Mouse (Mus musculus): ENCODE data around the gene Ptprg.
A peak's percentile ranks its signal among the peaks of the same experiment; 100 is the strongest.
"Not testable (repeated sequence)": the region's sequence is repeated elsewhere in the genome, so short reads cannot be mapped to it uniquely, and the experiment has no call there.

The Ptprg gene

DNA sequence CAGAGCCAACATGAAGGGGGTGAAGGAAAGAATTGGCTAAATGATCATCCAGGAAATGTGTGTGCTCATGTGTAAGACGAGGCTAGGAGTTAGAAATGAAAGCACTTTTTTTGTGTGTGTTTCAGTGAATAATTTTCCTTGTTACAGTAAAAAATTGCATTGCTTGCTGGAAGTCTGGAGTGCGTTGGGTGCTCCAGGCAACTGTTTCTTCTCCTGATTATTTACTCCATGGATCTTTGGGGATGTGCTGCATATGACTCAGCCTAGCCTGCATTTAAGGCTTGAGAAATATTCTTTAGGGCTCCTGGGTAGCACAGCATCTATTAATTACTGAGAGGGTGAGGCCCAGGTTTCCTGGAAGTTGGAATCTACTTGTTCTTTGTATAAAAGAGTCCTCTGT lies 435.6 kb downstream of the Ptprg start:
- DNase-seq = no peak

DNA sequence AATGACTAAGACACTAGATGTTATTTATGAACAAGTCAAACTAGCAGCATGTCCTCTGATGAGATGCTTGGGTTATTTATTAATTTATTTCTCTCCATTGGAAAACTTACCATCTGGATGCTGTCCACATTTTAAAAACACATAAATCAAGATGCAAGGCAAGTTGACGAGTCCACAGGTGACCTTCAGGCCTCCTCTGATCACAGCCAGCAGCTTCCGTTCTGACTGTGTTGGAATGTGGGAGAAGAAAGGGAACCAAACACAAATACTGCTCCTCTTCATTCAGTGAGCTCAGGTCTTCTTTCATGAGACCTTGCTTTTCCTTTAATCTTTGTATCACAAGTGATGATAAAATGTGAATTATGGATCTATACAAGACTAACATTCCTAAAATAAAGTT lies 437.8 kb downstream of the Ptprg start:
- DNase-seq = no peak

DNA sequence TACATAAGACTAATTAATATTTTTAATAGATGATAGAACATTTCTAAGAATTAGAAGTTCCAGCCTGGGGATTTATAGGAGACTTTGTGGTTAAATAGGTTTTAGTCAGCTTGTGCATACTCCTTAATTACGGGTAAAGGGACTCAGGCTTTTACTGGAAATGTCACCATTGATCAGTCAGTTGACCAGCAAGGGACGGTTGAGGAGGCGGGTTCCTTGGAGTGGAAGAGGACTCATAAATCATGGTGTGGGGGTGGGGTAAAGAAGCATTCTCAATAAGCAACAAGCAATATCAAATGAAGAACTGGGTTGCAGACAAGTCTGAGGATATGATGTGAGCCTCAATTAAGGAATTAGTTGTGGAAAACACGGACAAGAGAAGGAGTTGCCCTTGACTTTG lies 438.8 kb downstream of the Ptprg start:
- DNase-seq = no peak

DNA sequence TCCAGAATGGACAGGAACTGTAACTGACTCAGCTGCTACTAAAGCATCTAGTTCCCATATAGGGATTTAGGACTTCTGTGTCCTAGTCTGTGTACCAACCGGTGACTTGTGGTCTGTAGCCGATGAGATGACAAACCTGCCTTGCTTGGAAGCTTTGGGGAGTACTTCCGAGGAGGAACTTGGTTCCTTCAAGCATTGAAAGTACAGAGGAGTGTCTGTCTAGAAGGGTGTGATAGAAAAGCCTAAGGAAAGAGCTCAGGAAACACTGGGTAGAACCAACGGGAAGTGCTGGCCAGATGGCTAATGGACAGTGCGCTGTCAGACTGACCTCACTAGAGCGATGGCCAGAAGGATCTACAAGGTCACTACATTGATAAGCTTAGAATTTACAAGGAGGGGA lies 439.2 kb downstream of the Ptprg start:
- DNase-seq = no peak

DNA sequence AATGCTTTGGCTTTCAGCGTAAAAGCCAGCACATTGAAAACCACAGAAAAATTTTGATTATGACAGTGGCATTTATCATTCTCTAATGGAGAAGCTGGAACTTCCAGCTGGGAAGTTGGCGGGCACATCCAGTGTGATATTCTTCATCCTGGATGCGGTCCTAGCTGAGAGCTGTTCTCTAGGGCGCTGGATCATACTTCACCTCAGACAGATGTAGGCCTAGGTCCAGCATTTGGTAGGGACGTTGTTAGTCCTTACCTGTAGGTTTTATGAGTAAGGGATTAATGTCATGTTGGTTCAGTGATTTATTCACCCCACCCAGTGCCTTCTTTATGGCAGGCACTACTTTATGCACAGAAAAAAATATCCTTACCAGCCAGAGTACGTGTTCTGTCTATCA lies 444.2 kb downstream of the Ptprg start:
- DNase-seq = peak in 1 of 2 experiments; percentile 24

DNA sequence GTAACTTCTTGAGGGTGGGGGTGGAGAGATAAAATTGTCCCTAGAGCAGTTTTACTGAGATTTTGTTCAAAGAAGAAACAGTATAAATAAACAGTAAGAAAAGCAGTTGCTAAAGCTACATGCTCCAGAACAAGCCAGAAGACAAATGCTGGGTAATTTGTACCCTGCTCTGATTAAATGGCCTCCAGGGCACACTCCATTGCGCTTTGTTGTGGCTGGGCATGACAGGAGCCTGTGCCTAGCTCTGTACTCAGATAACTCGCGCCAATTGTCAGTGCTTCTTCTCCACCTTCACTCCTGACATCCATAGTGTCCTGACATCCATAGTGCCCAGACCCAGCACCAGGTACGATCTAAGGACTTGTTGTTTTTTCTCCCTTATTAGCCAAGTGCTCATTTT lies 445.1 kb downstream of the Ptprg start:
- no peak for DNase-seq

DNA sequence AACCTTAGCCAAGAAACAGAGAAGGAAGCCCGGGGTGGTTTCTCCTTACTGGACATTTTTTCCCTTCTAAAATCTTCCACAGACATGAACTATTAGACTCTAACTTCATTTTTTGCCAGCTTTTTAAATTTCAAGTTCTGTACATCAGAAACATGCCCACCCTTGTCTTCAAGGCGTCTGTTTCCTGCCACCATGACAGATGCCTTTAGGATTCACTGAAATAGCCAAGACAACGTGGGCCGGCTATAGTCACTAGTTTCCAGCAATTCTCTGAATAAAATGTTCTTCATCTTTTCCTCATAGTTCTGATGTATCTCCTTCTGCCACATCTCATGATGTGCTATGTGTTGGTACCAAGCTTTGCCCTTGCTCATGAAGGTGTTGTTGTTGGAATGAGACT lies 450.7 kb downstream of the Ptprg start:
- DNase-seq = no peak

DNA sequence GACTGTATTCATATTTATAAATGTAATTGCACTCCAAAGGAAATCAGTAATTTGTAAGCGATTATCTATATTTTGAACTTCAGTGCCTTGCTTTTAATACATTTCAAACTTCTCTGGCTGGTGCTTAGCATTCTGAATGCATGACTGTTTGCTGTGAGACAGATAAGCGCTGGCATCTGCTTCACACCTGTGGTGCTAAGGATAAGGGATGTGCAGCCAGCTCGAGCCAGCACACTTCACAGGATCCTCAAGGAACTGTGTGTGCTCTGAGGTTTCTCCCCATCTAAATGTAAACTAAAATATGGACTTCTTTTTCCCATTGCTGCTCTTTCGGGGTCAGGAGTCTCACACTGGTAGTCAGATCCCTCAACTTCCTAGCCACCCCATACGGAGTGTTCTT lies 458.4 kb downstream of the Ptprg start:
- DNase-seq = no peak

DNA sequence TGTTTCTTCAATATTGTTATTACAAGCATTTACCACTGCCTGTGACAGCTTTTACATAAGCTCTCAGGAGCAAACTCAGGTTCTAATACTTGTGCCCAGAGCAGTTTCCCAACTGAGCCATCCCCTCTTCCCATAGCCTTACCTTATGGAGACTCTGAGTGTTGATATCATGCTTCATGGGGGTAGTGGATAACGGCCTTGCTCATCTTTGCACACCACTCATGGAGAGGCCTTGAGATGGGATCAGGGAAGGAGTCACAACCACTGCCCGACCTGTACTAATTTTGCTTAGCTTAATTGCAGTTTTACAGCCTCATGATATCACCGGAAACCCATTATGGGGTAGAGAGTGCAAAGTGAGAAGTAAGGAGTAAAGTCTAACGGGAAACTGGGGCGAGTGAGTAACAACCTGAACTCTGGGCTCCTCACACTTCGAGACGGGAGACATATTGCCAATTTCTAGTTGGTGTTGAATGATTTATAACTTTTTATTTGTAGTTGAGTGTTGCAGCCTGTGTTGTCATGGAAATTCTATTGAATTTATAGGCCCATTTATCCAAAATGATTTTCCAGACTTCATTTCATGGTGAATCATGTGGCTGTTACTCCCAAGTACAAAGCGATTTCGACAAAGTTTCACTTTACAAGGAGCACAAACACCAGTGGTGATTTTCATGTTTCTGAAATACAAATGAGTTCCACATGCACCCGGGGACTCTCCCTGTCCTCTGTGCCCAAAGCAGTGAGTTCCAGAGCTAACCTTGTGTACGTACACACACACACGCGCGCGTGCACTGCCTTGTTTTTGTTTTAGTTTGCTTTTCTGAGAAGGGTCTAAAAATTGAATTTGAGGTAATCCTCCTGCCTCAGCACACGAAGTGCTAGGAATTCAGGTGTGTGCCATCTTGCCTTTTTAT lies 472.7 kb downstream of the Ptprg start:
- no peak for DNase-seq

DNA sequence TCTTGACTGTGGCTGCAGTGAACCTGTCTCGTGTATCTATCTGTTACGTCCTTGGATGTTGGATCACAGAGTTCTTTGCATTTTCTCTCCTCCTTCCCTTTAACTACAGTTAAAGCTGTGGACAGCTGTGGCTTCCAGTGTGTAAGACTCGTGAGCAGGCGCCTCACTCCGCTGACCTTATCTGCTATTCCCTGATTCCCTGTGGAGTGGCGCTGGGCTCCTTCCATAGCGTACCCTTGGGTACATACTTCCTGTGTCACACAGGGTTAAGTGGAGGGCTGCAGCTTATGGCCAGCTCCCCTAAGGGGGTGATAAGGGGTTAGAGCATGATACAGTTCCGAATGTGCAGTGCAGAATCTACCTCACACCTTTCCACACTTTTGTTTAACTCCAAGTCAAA lies 473.9 kb downstream of the Ptprg start:
- no peak for DNase-seq

DNA sequence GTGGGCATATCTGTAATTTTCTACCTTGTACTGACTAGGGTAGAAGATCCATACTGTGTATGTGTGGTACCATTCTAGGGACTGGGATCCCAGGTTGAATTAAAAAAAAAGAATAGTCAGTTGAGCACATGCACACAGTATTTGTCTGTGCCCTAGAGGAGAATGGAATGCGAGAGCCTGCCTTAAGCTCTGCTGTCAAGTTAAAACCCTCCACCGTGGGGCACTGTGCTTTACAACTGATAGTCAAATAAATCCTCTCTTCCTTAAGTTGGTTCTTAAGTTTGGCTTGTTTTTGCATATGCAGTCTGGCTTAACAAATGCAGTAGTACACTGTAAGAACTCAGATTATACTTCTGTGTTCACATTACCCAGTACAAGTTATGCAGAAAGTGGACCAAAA lies 476.6 kb downstream of the Ptprg start:
- peak; percentile 11 to 13 for DNase-seq

DNA sequence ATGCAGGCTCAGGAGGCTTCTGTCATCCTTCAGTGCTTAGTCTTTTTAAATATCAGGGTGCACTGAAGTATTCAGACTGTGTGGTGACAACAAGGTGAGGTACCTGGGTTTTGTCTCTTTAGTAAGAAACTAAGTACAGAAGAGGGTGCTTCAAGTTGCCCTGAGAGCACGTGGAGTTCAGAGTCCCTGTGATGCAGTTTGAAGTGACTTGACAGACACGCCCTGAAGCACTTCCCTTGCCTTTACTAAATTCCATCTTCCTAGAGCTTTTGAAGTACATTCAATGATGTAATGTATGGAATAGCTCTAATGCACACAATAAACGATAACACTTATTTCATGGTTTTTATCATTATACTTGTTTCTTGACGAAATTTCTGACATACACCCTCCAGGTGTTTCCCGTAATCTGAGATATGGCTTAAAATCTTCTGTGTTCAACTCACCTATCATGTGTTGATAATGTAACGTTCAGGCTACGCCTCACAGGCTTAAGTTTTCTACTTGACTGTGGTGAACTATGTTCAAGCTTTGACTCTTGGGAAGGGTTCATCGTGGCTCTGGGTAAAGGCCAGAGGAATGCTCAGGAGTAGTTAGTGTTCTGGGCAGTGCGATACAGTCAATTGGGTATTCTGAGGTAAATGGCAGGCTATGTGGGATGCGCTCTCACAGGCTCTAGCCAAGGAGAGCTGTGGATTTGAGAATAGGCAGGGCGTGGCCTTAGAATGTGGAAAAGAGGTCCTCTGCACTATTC lies 483.4 kb downstream of the Ptprg start:
- no peak for DNase-seq

DNA sequence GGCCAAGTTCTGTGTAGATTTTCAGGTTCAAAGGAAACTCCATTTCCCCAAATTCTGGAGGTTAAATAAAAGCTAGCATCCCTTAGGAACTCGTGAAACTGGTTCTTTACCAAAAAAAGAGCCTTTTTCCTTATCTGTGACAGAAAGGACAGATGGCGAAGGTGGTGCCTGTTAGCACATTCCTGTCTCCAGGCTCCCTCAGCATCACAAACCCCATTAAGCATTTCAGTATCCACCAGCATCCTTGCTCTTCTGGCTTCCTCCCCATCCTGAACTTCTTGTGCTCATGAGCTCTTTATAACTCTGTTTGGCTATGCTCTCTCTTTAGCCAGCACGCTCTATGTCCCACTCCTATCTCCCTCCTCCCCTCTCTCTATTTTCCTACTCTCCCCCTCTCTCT lies 486.4 kb downstream of the Ptprg start:
- no peak for DNase-seq

DNA sequence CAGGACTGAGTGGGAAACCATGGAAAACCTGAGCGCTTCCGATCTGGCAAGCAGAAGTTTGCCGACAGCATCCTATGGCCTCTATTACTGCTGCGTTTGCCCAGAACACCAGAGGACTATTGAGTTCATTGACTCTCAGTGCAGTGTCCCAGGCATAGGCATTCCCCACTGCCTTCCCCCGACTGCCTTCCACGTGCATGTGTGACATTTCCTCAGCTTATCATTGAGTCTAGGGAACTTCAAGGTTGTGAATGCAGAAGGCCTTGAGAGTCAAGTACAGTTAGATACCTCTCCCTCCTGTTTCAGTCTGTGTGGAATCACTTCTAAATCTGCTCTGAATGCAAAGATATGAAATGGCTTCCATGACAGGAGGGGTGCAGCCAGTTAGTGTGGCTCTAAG lies 488.2 kb downstream of the Ptprg start:
- no peak for DNase-seq

DNA sequence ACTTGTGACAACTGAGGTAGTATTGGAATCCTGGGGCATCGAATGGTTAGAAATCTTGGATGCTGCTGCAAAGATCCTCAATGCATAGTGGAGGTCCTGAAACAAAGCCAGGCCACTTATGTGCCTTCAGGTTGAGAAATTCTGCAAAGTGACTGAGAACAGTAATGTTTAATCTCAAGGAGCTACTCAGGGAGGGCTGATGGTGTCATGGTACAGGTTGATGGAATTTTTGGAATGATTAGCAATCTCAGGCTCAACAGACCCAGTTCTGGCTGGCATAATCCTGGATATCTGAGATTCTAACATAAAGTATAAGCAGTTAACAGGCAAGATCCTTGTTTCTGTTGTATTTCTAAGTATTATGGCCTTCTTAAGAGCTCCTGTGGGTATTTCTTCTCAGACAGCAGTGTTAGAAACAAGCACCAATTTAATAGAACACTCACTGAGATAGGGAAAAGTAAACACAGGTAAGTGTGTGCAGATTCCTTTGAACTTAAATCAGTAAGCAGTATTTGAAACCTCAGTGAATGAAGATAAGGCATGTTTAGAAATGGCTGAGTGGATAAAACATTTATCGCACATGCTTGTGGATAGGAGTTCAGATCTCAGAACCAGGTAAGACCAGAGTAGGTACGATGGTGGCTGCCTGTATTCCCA lies 493.0 kb downstream of the Ptprg start:
- DNase-seq = no peak

DNA sequence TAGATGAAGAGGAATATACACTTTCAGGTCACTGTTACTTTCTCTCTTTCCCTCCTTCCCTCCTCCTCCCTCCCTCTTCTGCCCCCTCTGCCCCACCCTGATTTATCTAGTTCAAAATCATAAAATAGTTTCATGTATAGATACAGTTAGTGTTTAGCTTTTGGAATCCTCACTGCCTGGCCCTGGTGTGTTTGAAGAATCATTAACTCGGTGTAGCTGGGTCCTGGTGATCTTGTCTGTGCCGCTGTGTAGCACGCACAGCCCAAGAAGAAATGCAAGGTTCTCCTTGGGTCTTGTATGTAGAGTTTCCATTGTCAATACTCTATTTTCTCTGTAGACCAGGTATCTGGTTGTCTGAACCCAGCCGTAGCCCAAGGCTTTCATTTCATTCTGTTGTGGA lies 494.3 kb downstream of the Ptprg start:
- DNase-seq = no peak

DNA sequence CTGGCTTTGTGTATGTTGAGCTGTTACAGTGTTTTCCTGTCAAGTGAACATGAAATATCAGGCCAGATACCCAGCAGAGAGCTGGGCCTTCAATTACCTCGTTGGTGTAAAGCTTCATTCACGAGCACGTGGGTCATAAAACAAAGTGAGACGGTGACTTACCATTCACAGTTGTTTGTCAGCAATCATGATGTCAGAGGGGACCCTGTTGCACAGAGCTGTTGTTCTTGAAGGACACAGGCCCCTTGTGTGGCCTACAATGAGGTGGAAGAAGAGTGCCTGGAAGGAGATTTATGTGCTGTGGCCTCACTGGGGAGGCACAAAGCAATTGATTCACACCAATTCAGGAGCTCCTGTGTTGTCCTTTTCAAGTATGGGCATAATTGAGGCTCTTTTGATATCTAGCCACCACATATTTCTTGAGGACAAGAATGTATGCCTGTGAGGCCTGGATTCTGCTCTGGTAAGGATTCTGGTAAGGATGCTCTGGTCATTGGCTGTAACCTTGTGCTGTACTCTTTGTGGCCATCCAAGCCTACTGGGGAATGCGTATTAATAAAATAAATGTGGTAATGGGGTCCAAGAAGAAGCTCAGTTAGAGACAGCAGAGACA lies 503.7 kb downstream of the Ptprg start:
- no peak for DNase-seq

DNA sequence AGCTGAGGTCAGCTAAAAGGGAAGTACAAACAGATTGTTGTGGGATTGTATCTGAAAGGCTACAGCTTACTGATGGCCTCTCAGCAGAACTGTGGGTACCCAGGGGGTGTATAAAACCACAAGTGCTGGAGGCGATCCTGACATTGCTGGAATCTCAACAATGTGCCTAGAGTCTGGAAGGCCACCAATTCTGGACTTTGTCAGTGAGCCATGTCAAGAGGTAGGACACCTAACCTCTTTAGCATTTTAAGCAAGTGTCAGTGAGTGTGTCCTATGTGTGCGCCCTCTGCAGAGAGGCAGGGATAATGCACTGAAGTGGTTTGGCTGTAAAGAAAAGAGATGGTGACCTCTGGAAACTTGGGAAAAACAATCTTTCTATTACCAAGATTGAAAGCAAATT lies 504.5 kb downstream of the Ptprg start:
- DNase-seq = no peak

DNA sequence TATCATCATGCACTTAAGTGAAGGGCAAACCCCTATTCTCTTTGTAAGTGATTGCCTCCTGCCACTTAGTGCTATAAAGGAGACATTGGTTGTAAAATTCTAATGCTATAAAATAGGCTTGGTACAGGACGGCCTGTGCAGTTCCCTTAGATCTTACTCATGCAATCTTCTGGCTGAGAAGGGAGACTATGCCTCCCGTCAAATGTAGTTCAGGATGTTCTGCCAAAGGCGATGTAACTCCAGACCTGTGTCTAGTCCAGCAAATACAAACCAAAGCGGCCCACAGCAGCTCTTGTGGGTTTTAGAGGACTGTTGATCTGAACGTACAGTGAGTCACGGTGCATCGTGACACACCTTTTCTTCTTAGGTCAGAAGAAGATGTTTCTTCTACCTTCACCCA lies 505.8 kb downstream of the Ptprg start:
- no peak for DNase-seq

DNA sequence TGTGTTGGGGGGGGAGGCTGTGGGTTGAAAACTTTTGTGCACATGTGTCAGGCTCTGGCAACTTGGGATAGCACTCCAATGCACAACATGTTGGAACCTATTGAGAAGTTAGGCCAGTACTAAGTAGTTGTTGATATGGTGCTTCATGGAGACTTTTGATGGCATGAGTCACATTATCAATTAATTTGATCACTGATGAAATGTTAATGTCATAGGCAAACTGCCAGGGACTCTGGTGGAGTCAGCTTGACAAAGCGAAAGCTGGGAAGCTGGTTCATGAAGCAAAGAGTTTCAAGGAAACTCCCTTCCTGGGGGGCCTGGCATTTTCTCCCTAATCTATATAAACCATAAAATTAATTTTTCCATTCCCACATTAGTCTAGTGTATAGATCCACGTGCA lies 508.0 kb downstream of the Ptprg start:
- DNase-seq = not testable (repeated sequence)

DNA sequence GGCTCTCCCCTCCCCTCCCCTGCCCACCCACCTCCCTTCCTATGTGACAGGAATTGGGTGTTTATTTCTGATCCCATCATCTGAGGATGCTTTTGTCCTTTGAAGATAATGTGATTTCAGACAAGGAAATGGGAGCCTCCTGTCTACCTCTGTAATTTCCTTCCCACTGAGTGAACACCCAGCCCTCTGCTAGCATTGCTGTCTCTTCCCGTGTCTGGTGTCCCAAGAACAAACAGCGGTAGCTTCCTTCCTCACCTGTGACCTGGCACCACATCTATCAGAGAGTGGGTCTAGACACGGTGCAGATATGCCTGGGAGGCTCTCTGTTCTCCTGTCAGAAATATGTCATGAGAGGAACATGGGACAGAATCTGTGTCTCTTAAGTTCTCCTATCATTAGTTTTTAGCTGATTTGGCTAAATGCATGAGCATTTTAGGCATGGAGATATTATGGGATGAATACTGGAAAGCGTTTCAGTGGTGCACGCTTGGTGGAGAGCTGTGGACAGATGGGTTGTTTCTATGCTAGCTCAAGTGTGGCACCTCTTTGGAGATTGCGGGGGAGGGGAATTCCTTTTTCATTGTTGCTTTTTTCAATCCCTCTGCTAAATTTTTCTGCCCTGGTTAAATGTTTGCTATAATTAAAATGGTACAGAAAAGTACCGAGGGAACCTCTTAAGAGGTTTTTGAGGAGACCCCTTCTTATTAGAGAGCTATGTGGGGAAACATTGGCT lies 509.5 kb downstream of the Ptprg start:
- peak; percentile 34 to 40 for DNase-seq

DNA sequence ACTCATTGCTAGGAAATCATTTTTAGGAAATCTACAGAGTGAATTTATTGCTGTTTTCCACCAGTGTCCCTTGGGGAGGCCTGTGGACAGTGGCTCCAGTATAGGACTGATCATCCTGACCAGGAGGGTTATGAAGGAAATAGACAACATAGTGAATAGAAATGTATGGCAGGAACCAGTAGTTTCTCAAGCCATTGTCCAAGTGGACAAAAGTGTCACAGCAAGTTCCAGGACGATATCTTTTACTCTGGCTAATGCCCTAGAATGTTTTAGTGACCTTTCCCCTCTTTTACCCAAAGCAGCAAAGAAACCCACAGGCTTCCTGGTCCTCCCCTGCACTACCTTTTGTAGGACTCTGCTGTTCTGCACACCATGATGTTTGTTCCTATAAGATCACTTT lies 511.7 kb downstream of the Ptprg start:
- DNase-seq = no peak

DNA sequence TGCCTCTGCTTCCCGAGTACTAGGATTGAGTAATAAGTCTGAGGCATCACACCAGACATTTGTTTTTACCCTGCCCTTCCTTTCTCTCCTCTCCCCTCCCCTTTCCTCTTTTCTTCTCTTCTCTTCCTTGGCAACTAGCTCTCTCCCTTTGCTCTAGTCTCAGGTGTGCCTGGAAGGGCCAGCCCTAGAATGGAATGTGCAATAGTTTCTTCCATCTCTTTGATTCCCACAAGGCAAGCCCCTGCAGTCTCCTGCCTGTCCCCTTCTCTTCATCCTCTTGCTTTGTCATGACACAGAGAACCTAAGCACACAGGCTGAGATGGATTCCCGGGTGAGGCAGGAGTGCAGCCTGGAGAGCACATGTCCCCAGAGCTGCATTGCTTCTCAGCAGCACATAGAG lies 512.4 kb downstream of the Ptprg start:
- DNase-seq = no peak
